Mouse (Mus musculus): ENCODE measurements around the gene Vat1l.
A peak's percentile ranks its signal among the peaks of the same experiment; 100 is the strongest.

- TF ChIP-seq POLR2A (IDR thresholded peaks at IDR 0.05; ENCODE audit: borderline replicate concordance, insufficient read depth, low read length) (no peak), CTCF (IDR thresholded peaks at IDR 0.05; ENCODE audit: borderline replicate concordance, insufficient read depth, low read depth, low read length) (peak; percentile 51; the same call in 1 of the 2 replicates)
Measured at GRCm38 (mm10) chr8:114390465-114391254, 185.2 kb downstream of the Vat1l start.
